Mouse (Mus musculus) forebrain, postnatal 0 days (tissue): Measurements from ENCODE around the gene Olfr1259. TPM values are rescaled to one million over a fixed set of nuclear protein-coding genes. Genes with fewer than 3 reads are reported as not detected.
"Not testable (repeated sequence)": the region's sequence is repeated elsewhere in the genome, so short reads cannot be mapped to it uniquely, and the experiment has no call there.

Experiments used
- ATAC-seq: fragments of 200-750 bp; cut with Nextera tagmentation; 2 replicates; pipeline ENCODE4 v1.8.0; 2017; ENCODE audit warnings: mild to moderate bottlenecking, moderate library complexity
- DNase-seq: peaks from one replicate; pipeline ENCODE4 v3.0.0-alpha.2; 2015
- H3K27ac ChIP-seq: fragments of 300-500 bp; sonication (generic); 2 replicates; pipeline ENCODE4 v1.5.1; 2014; ENCODE audit warnings: low read depth, mild to moderate bottlenecking, antibody characterized with exemption, low read length, moderate library complexity, mixed read lengths
- H3K27me3 ChIP-seq: fragments of 300-500 bp; sonication (generic); 2 replicates; pipeline ENCODE4 v1.6.1; 2014; ENCODE audit warnings: mild to moderate bottlenecking, low read length, mixed read lengths; ENCODE audit not compliant: insufficient read depth
- H3K36me3 ChIP-seq: fragments of 300-500 bp; sonication (generic); 2 replicates; pipeline ENCODE4 v1.6.1; 2014; ENCODE audit warnings: mild to moderate bottlenecking, moderate library complexity; ENCODE audit not compliant: insufficient read depth
- H3K4me1 ChIP-seq: fragments of 300-500 bp; sonication (generic); 2 replicates; pipeline ENCODE4 v1.6.1; 2014; ENCODE audit warnings: antibody characterized with exemption; ENCODE audit not compliant: insufficient read depth
- H3K4me2 ChIP-seq: fragments of 300-500 bp; sonication (generic); 2 replicates; pipeline ENCODE4 v1.6.1; 2014; ENCODE audit warnings: low read depth, mild to moderate bottlenecking, moderate library complexity
- H3K4me3 ChIP-seq: fragments of 300-500 bp; sonication (generic); 2 replicates; pipeline ENCODE4 v1.5.1; 2014; ENCODE audit warnings: low read depth, low read length, mixed read lengths
- H3K9ac ChIP-seq: fragments of 300-500 bp; sonication (generic); 2 replicates; pipeline ENCODE4 v1.6.1; 2014; ENCODE audit warnings: mild to moderate bottlenecking
- H3K9me3 ChIP-seq: fragments of 300-500 bp; sonication (generic); 2 replicates; pipeline ENCODE4 v1.6.1; 2016; ENCODE audit warnings: low read length
- CTCF ChIP-seq: sonication (generic); IDR thresholded peaks from 2 replicates; pipeline ENCODE4 v1.5.1; 2016; ENCODE audit warnings: antibody characterized with exemption, control low read depth, low read depth
- WGBS: fragments of 180-500 bp; shearing (Covaris S2); extraction: QIAGEN DNeasy Blood & Tissue Kit; methylation state at CpG from one replicate; pipeline ENCODE4 v1.1.7; 2014; 5-methylcytosine and 5-hydroxymethylcytosine counted together
- polyA plus RNA-seq: library from polyadenylated mRNA; unstranded; fragments of >200 nt; fragmentation: Nextera tagmentation; extraction: Ambion mirVana; gene quantifications from 2 replicates; pipeline ENCODE4 v1.2.1, GENCODE M21; 2015
- total RNA-seq: library from RNA; depleted of rRNA; stranded (reverse); fragments of >200 nt; gene quantifications from 2 replicates; pipeline ENCODE4 v1.2.3, GENCODE M21; 2014; rRNA removed

Olfr1259 gene
- total RNA-seq (not detected in 2 replicates), polyA plus RNA-seq (not detected in 2 replicates)

DNA sequence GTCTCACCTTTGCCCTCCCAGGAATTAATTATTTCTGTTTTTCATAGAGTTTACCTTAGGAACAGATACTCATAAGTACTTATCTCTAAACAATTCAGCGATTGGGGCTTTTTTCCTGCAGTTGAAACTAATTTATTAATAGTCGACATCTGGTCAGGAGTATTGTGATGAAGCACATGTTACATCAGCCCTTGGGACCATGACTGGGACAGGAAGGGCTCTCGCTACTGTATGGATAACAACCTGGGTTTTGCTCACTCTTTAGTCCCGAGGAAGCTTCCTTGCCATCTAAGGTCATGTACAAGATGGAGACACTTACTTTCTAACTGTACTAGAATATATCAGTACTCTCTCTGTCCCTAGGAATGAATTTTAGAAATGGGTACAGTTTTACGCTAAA lies at the start of gene Olfr1259:
Gene Olfr1259 (minus strand): TSS at position 101 of the 400 bp plus-strand sequence.
- no peaks in the 10 kb centered on the region for H3K27me3 ChIP-seq
- DNase-seq = no peak
- no peak for TF ChIP-seq CTCF
- WGBS = 94% methylated on average over 5 of the region's 5 CpGs
- H3K27ac ChIP-seq = no peak within 1 kb of the TSS
- no peak within 1 kb of the TSS for H3K9ac ChIP-seq
- H3K4me2 ChIP-seq = no peak within 1 kb of the TSS
- H3K4me3 ChIP-seq = no peak within 1 kb of the TSS
- no peaks in the 10 kb centered on the region for H3K9me3 ChIP-seq
- H3K36me3 ChIP-seq = no peaks in the 10 kb centered on the region
- no peak for ATAC-seq
- no peaks in the 10 kb centered on the region for H3K4me1 ChIP-seq

DNA sequence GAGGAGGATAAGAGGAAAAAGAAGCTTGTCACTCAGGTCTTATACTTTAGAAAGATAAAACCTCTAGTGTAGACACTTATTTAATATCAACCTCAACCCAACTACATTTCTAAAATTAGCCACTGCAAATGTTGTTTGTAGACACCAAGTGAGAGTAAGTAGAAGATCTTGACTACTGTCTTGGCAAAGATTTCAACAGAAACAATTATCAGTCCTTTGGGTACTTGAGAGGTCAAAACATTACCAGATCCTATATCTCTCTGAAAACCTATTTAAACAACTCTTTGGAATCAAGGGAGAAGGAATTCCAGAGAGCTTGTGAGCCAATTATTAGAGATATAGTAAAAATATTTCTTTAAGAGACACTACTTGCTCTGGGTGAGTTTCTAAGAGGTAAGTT lies 42.5 kb upstream of the Olfr1259 start, which contains the start of gene Olfr1261:
Gene Olfr1261 (plus strand): TSS at position 301 of the 400 bp plus-strand sequence.
- ATAC-seq = no peak
- TF ChIP-seq CTCF = no peak

DNA sequence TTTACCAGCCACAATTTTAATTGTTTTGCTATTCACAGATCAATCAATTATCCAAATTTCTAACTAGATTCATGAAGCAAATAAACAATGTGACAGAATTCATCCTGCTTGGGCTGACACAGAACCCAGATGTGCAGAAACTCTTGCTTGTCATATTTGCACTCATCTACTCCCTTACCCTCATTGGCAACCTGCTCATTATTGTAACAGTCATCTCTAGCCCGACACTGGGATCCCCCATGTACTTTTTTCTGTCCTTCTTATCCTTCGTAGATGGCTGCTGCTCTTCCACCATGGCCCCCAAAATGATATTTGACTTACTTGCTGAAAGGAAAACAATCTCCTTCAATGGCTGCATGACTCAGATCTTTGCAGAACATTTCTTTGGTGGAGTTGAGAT lies 29.2 kb upstream of the Olfr1259 start:
- DNase-seq = no peak
- no peak overlapping the region for H3K4me2 ChIP-seq
- WGBS = 90% methylated on average over 2 of the region's 2 CpGs
- no peak overlapping the region for H3K9ac ChIP-seq
- ATAC-seq = no peak
- no peaks in the 10 kb centered on the region for H3K4me1 ChIP-seq
- no peaks in the 10 kb centered on the region for H3K9me3 ChIP-seq
- H3K36me3 ChIP-seq = no peaks in the 10 kb centered on the region
- no peaks in the 10 kb centered on the region for H3K27me3 ChIP-seq
- no peak for TF ChIP-seq CTCF
- no peak overlapping the region for H3K27ac ChIP-seq
- H3K4me3 ChIP-seq = no peak overlapping the region

More for the DNA sequence above, 42.5 kb upstream of the Olfr1259 start, which contains the start of gene Olfr1261:
- DNase-seq = no peak
- H3K9ac ChIP-seq = no peak within 1 kb of the TSS
- no peaks in the 10 kb centered on the region for H3K27me3 ChIP-seq
- no peak within 1 kb of the TSS for H3K27ac ChIP-seq
- no peaks in the 10 kb centered on the region for H3K36me3 ChIP-seq
- H3K4me1 ChIP-seq = no peaks in the 10 kb centered on the region
- no peak within 1 kb of the TSS for H3K4me3 ChIP-seq
- no peak within 1 kb of the TSS for H3K4me2 ChIP-seq
- no peaks in the 10 kb centered on the region for H3K9me3 ChIP-seq

DNA sequence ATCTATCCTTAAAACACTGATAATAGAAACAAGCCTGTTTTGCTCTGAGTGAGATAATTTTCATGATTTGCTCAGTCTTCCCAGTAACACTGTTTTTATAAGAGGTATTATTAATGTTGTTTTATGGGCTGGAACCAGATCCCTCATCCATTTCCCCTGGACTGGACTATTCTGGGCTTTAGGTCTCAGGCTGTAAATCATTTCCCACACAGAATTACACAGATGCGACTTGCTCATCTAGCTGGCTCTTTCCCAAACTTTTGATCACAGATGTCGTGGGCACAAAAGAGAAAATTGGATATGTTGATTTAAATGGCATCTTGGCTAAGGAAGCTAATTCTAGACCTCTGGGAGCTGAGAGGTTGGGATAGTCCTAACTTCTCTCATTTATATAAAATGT lies 25.7 kb upstream of the Olfr1259 start, which contains the start of gene Olfr1260:
Gene Olfr1260 (plus strand): TSS at position 157 of the 400 bp plus-strand sequence.
- no peak within 1 kb of the TSS for H3K4me3 ChIP-seq
- no peak for TF ChIP-seq CTCF
- ATAC-seq = no peak
- H3K9ac ChIP-seq = no peak within 1 kb of the TSS
- no peak within 1 kb of the TSS for H3K27ac ChIP-seq
- no peak within 1 kb of the TSS for H3K4me2 ChIP-seq
- no peaks in the 10 kb centered on the region for H3K4me1 ChIP-seq
- no peaks in the 10 kb centered on the region for H3K9me3 ChIP-seq
- no peaks in the 10 kb centered on the region for H3K27me3 ChIP-seq
- WGBS = 53% methylated on average over 2 of the region's 2 CpGs
- peak; percentile 5 for DNase-seq
- no peaks in the 10 kb centered on the region for H3K36me3 ChIP-seq

DNA sequence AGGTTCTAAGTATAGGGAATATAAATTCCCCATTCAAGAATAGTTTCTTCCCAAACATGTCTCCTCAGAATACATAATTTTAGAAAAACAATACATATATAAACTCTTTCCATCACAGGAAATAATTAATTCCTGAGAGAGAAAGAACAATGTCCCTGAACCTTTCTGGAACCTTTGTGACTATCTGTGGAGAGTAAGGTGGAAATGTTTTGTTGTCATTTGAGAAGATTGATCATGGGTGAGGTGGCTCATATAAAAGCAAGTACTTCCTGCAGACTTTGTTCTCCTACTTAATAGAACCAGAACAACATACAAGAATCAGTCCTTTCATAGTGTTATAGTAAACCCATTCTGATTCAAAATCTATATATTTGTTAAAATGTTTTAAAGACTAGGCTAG lies 21.5 kb downstream of the Olfr1259 start, which contains the start of gene Olfr1258:
Gene Olfr1258 (plus strand): TSS at position 301 of the 400 bp plus-strand sequence.
- H3K36me3 ChIP-seq = no peaks in the 10 kb centered on the region
- TF ChIP-seq CTCF = no peak
- DNase-seq = no peak
- no peak for ATAC-seq
- H3K9ac ChIP-seq = no peak within 1 kb of the TSS
- H3K4me3 ChIP-seq = no peak within 1 kb of the TSS
- H3K4me2 ChIP-seq = no peak within 1 kb of the TSS
- H3K9me3 ChIP-seq = no peaks in the 10 kb centered on the region
- H3K4me1 ChIP-seq = no peaks in the 10 kb centered on the region
- no peaks in the 10 kb centered on the region for H3K27me3 ChIP-seq
- H3K27ac ChIP-seq = no peak within 1 kb of the TSS

DNA sequence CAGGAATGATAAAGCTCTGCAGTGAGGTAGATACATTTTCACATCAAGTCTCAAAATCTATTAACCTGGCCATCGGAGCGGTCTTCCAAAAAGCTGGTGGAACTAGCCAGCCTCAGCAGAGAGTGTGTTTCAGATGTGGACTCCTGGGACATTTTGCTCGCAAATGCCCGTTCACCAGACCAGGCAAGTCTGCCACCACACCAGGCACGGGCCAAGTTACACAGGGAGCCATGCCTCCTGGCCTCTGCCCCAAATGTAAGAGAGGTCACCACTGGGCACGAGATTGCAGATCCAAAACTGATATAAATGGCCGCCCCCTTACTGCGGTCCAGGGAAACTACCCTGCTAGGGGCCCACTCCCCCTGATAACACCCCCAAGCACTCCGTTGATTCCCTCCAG lies 35.8 kb downstream of the Olfr1259 start:
- H3K4me2 ChIP-seq, H3K9me3 ChIP-seq, DNase-seq, ATAC-seq, H3K4me3 ChIP-seq, H3K9ac ChIP-seq, H3K27ac ChIP-seq, H3K27me3 ChIP-seq, H3K36me3 ChIP-seq, H3K4me1 ChIP-seq: not testable (repeated sequence)
- 93% methylated on average over 9 of the region's 9 CpGs for WGBS

Other genes starting within 250 kb of the Olfr1259 start
- not detected in 2 replicates for gene Olfr1252, start 223.7 kb downstream of the Olfr1259 start, total RNA-seq
- gene Olfr1252, start 223.7 kb downstream of the Olfr1259 start, polyA plus RNA-seq = not detected in 2 replicates
- not detected in 2 replicates for gene Olfr1253, start 191.6 kb downstream of the Olfr1259 start, total RNA-seq
- gene Olfr1253, start 191.6 kb downstream of the Olfr1259 start, polyA plus RNA-seq = not detected in 2 replicates
- gene Olfr1254, start 155.0 kb downstream of the Olfr1259 start, total RNA-seq = not detected in 2 replicates
- gene Olfr1254, start 155.0 kb downstream of the Olfr1259 start, polyA plus RNA-seq = not detected in 2 replicates
- not detected in 2 replicates for gene Olfr1255, start 136.6 kb downstream of the Olfr1259 start, total RNA-seq
- gene Olfr1255, start 136.6 kb downstream of the Olfr1259 start, polyA plus RNA-seq = not detected in 2 replicates
- gene Olfr1256, start 107.1 kb downstream of the Olfr1259 start, total RNA-seq = not detected in 2 replicates
- gene Olfr1256, start 107.1 kb downstream of the Olfr1259 start, polyA plus RNA-seq = not detected in 2 replicates
- not detected in 2 replicates for gene Olfr48, start 100.5 kb downstream of the Olfr1259 start, total RNA-seq
- not detected in 2 replicates for gene Olfr48, start 100.5 kb downstream of the Olfr1259 start, polyA plus RNA-seq
- gene Olfr1257, start 70.2 kb downstream of the Olfr1259 start, total RNA-seq = not detected in 2 replicates
- not detected in 2 replicates for gene Olfr1257, start 70.2 kb downstream of the Olfr1259 start, polyA plus RNA-seq
- not detected in 2 replicates for gene Olfr1258, start 21.4 kb downstream of the Olfr1259 start, total RNA-seq
- not detected in 2 replicates for gene Olfr1258, start 21.4 kb downstream of the Olfr1259 start, polyA plus RNA-seq
- gene Olfr1260, start 25.7 kb upstream of the Olfr1259 start, total RNA-seq = not detected in 2 replicates
- gene Olfr1260, start 25.7 kb upstream of the Olfr1259 start, polyA plus RNA-seq = not detected in 2 replicates
- not detected in 2 replicates for gene Olfr1261, start 42.6 kb upstream of the Olfr1259 start, total RNA-seq
- not detected in 2 replicates for gene Olfr1261, start 42.6 kb upstream of the Olfr1259 start, polyA plus RNA-seq
- not detected in 2 replicates for gene Olfr1262, start 51.5 kb upstream of the Olfr1259 start, total RNA-seq
- not detected in 2 replicates for gene Olfr1262, start 51.5 kb upstream of the Olfr1259 start, polyA plus RNA-seq
- gene Olfr1263, start 63.5 kb upstream of the Olfr1259 start, total RNA-seq = not detected in 2 replicates
- gene Olfr1263, start 63.5 kb upstream of the Olfr1259 start, polyA plus RNA-seq = not detected in 2 replicates
- not detected in 2 replicates for gene Olfr1264, start 76.9 kb upstream of the Olfr1259 start, total RNA-seq
- gene Olfr1264, start 76.9 kb upstream of the Olfr1259 start, polyA plus RNA-seq = not detected in 2 replicates
- gene Olfr1265, start 86.7 kb upstream of the Olfr1259 start, total RNA-seq = not detected in 2 replicates
- not detected in 2 replicates for gene Olfr1265, start 86.7 kb upstream of the Olfr1259 start, polyA plus RNA-seq
- not detected in 2 replicates for gene Olfr140, start 114.9 kb upstream of the Olfr1259 start, total RNA-seq
- gene Olfr140, start 114.9 kb upstream of the Olfr1259 start, polyA plus RNA-seq = not detected in 2 replicates
- not detected in 2 replicates for gene Olfr1269, start 172.7 kb upstream of the Olfr1259 start, total RNA-seq
- gene Olfr1269, start 172.7 kb upstream of the Olfr1259 start, polyA plus RNA-seq = not detected in 2 replicates
- gene Olfr32, start 193.6 kb upstream of the Olfr1259 start, total RNA-seq = not detected in 2 replicates
- gene Olfr32, start 193.6 kb upstream of the Olfr1259 start, polyA plus RNA-seq = not detected in 2 replicates
- gene Olfr1270, start 204.4 kb upstream of the Olfr1259 start, total RNA-seq = not detected in 2 replicates
- gene Olfr1270, start 204.4 kb upstream of the Olfr1259 start, polyA plus RNA-seq = not detected in 2 replicates